Mouse (Mus musculus) spleen, adult 12 weeks (tissue): ENCODE measurements at regions not wholly inside any gene's neighbourhood (a gene's known extent, or its start where the extent isn't known, plus 50 kb on each side); places are given as distances from the start of the nearest gene placed in this dataset.
"Not testable (repeated sequence)": the region's sequence is repeated elsewhere in the genome, so short reads cannot be mapped to it uniquely, and the experiment has no call there.

ENCODE experiments used
- DNase-seq: peaks from one replicate; pipeline ENCODE4 v3.0.0; 2022; ENCODE audit warnings: low spot score

- DNase-seq, result not testable (repeated sequence)
These were observed 51.8 kb downstream of the Teddm3 start for GRCm38 (mm10) chr16:21102033-21102432.

GRCm38 (mm10) chr16:21100126-21100525, 53.7 kb downstream of the Teddm3 start:
- DNase-seq, result not testable (repeated sequence)

GRCm38 (mm10) chr16:21074779-21075148, 79.0 kb downstream of the Teddm3 start:
- DNase-seq, result no peak

DNA sequence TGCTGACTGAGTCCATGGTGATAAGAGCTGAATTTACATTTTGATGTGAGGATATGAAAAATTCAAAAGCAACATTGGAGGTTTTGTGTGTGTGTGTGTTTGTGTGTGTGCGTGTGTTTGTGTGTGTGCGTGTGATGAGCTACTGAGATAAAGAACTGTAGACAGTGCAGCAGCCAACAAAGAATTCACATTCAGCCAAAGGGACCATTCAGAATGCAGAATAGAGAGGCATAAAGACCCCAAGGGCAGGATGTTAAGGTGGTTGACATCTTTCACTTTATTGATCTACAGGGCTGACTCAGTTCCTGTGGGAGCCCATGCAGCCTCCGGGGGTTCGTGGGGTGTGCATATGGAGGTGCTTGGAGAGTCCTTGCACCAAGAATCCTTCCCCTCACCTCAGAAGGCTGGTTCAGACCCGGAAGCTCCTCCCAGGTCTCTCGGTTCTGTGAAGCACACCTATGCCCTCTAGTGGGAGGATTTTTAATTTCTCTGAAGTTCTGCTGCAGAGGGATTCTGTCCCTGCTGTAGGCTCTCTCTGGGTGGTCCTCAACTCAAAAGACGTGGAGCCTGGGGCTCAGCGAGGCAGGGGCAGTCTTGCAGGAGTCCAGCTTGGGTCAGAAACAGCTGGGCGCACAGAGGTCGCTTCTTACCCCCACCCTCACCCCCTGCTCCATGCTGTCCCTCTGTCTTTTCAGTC, 79.6 kb downstream of the Teddm3 start:
- not testable (repeated sequence) for DNase-seq

DNA sequence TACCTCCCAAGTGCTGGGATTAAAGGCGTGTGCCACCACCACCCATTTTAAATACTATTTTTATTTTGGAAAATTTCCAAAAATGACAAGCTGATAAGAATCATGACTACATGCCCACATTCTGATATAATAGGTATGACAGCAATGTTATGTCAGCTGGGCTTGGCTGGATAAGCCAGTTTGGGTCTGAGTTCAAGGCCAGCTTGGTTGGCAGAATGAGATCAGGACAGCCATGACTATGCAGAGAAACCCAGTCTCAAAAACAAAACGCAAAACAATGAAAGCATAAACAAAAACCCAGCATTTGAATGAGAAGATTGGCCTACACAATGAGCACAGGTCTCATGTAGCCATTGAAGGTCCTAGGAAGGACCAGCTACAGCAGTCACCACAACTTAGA, 93.6 kb downstream of the Teddm3 start:
- no peak for DNase-seq

DNA sequence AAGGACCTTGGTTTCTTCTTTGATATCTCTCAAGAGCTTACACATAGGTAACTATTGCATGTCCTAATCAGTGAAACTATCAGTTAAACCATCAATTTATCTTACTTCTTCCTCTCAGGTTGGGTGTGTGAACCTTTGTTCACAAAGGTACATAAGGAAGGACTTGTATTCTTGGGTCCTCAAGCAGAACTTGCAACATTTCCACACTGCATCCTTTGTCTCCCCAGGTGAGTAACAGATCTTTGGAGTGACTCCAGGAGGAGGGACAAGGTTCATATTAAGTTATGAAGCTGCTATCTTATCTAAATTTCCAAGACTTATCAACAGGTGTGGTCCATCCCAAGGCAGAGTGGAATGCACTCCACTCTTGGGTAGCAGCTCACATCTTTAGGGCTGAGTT, 99.0 kb downstream of the Teddm3 start:
- no peak for DNase-seq

DNA sequence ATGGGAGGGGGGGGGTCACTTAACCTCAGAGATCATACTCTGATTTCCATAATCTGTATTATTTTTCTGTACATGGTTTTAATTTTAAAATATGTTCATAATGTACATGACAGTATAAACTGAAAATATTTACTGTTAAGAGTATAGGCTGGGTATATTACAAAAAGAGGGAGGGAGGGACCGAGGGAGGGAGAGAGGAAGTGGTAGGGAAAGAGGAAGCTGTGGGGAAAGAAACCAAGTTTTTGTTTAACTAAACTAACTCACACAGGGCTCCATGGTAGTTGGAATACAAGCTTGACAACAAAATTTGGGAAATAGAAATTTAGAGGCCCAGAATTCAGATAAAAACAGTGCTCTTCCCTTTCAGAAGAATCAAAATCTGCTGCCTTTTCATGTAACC, 131.7 kb downstream of the Teddm3 start:
- not testable (repeated sequence) for DNase-seq

GRCm38 (mm10) chr16:21004871-21005270, 148.9 kb downstream of the Teddm3 start:
- no peak for DNase-seq

DNA sequence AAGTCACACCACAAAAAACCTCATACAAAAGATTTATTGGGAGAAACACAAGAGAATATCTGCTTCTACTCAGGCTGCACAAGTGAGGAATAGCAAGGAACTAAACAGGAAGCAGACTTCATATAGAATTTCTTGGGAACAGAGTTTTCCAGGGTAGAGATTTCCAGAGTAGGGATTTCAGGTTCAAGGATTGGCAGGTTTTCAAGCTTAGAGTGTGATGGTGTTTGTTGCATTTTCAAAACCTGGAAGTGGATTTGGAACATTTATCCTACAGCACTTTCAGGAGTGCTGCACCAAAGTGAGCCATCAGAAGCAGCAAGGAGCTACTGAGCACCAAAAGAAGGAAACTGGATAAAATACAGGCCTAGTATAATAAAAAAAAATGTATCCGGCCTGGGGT, 152.7 kb downstream of the Teddm3 start:
- DNase-seq, result no peak

- DNase-seq, result no peak
These were observed 163.3 kb downstream of the Teddm3 start for GRCm38 (mm10) chr16:20990524-20990923.

DNA sequence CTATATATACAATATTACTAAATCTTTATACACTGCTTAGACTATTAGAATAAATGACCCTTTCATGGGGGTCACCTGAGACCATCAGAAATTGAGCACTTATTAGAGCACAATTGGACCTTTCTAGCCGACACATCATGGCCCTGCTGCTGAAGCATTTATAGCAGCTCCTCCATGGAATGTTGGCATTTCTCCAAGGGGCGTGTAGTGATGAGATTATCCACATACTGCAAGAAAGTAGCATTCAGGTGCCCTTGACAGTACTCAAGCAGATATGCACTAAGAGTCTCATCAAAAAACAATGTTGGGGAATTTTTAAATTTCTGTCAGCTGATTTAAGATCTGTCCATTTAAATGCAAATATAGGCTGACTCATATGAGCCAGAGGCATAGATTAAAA, 178.4 kb downstream of the Teddm3 start:
- no peak for DNase-seq

- no peak for DNase-seq
These were observed 181.4 kb downstream of the Teddm3 start for GRCm38 (mm10) chr16:20972442-20972841.

GRCm38 (mm10) chr16:20958905-20959304, 194.9 kb downstream of the Teddm3 start:
- DNase-seq, result no peak

DNA sequence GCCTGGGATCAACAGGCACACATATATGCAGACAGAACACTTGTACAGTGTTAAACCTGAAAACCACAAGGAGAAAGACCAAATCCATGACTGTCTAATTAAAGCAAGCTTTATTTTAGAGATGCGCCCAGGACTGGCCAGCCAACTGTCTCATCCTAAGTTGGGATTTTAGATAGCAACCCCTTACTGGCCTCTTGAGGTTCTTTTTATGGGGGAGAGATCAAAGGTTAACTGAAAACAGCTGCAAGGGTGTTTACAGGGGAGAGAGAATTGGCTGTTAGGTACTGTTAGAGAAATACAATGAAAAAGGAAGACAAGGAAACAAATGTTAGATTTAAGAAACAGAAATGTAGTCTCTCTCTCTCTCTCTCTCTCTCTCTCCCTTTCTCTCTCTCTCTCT, 202.4 kb upstream of the Thpo start:
- DNase-seq, result no peak

- DNase-seq, result not testable (repeated sequence)
These were observed 200.5 kb upstream of the Thpo start for GRCm38 (mm10) chr16:20934846-20935245.

- DNase-seq, result not testable (repeated sequence)
These were observed 195.7 kb upstream of the Thpo start for GRCm38 (mm10) chr16:20930003-20930402.

DNA sequence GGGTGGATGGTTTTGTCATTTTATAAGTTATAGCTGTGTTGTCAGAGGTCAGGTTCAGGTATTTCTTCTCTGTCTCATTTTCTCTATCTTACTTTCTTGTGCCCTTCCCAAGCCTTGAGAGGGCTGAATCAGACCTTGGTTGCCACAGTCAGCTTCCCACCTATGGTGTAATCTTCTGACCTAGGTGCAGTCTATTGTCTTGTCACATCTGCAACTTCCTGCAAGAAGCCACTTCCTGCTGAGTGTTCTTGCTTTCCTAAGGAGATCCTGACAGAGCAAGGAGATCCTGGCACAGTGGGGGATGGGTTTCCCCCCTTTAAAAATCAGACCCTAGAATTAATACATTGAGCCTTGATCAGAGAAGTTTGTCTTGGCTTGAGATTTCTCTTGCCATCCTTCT, 191.5 kb upstream of the Thpo start:
- not testable (repeated sequence) for DNase-seq

GRCm38 (mm10) chr16:20910864-20911263, 176.6 kb upstream of the Thpo start:
- not testable (repeated sequence) for DNase-seq

DNA sequence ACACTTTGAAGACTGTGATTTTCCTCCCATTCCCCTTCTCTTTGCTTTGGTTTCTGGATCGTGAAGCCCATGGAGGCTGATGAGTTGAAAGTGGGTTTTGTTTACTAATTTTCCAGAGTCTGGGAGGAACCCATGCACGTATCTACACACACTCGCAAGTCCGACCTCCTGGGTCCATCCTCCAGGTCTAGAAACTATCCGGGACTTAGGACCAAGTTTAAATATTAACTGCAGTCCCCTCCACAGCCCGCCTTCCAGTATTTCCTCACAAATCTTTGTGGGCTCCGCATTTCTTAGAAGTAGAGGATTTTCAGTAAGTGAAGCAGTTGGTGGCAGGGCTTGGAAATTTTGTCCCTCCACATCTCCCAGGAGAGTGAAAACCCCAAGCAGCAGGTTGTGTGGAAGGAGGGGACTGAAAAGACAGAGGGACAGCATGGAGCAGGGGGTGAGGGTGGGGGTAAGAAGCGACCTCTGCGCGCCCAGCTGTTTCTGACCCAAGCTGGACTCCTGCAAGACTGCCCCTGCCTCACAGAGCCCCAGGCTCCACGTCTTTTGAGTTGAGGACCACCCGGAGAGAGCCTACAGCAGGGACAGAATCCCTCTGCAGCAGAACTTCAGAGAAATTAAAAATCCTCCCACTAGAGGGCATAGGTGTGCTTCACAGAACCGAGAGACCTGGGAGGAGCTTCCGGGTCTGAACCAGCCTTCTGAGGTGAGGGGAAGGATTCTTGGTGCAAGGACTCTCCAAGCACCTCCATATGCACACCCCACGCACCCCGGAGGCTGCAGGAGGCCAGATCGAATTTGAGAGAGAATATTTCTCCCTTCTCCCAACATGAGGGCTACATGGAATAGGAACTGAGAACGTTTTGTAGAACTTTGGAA, 174.4 kb upstream of the Thpo start:
- peak; percentile 3 for DNase-seq

GRCm38 (mm10) chr16:20895734-20896133, 161.4 kb upstream of the Thpo start:
- DNase-seq, result no peak

GRCm38 (mm10) chr16:20871726-20872125, 137.4 kb upstream of the Thpo start:
- DNase-seq, result no peak

DNA sequence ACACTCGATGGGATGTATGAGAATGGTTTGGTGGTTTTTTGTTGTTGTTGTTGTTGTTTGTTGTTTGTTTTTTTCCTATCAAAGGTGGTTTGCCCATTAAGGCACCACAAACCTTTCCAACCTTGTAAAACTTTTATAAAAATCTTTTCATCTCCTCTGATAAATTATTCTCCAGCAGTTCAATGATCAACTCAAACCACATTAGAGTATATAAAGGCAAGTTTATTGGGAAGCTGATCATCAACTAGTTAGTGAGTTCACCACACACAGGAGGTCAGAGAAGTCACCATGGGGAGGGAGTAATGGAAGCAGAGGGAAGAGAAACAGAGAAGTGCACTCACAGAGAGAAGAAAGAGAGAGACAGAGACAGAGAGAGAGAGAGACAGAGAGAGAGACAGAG, 132.5 kb upstream of the Thpo start:
- no peak for DNase-seq

- no peak for DNase-seq
These were observed 126.9 kb upstream of the Thpo start for GRCm38 (mm10) chr16:20861256-20861655.
